Mouse (Mus musculus): ENCODE results near the gene Arid5b.

Arid5b gene

DNA sequence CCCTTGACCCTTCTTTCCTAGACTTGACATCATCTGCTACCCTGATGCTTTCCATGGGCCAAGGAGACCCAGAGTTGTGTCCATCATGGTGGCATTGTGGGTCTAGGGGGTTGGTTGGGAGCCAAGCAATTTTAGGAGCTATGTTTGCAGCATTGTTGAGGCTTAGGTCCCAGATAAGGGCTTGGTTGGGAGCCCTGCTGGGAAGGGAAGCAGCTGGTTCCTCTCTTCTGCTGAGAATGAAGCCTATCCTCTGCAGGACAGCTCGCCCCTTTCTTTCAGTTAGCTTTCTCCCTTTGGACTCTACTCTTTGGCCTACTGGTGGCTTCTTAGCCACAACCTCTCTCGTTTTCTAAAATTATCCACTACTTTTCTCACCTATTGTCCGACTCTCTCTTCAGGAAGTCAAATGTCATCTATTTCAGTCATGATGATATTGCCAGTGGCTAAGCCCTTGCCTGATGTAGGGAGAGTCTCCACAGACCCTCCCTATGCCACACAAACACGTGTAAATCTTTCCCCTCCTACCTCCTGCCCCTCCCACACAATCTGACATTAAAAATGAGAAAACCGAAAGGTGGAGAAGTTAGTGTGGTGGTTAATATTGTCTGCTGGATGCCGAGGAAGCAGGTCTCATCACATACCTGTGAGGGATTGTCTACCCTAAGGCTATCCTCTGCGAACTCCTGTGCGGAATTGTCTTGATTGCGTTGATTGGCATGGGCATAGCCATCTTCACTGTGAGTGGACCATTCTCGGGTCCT, 198.4 kb downstream of the Arid5b start:
- DNase-seq, result no peak

DNA sequence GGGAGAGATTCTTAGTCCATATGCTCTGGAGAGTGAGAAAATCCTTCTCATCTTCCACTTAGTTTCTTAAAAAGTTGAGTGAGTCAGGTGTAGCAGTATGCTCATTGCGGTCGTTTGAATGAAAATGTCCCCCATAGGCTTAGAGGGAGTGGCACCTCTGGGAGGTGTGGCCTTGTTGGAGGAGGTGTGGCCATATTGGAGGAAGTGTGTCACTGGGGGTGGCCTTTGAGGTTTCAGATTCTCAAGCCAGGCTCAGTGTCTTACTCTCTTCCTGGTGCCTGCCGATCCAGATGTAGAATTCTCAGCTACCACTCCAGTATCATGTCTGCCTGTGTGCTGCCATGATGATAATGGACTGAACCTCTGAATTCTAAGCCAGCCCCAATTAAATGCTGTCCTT, 199.8 kb downstream of the Arid5b start:
- DNase-seq, result no peak

DNA sequence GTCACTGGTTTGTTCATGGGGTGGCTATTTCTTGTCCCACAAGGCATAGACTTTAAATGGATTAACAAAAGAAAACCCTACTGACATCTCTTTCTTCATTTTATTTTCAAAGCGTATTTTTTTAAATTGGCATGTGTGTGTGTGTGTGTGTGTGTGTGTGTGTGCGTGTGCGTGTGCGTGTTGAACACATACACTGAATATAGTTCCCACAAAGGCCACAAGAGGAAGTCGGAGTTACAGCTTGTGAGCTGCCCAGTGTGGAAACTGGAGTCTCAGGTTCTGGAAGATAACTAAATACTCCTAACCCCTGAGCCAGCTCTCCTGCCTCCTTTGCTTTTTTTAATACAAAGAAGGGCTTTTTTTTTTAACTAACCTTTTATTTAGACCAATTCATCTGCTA, 203.4 kb downstream of the Arid5b start:
- DNase-seq, result no peak

DNA sequence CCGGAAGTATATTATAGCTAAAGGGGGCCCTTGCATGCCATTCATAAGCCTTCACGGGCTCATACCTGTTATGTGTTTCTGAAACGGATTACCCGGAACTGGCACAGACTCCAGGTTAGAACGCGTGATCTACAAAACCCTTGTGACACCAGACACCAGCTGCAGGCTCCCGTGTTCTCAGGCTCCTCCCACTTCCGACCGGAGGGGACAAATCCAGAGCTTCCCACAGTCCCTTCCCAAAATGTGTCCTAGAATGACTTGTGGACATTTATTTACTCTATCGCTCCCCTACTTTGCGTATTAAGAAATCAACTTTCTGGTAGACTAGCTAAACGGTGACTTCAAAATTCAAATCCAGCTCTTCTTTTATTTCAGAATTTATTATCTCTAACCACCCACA, 204.2 kb downstream of the Arid5b start:
- no peak for DNase-seq

DNA sequence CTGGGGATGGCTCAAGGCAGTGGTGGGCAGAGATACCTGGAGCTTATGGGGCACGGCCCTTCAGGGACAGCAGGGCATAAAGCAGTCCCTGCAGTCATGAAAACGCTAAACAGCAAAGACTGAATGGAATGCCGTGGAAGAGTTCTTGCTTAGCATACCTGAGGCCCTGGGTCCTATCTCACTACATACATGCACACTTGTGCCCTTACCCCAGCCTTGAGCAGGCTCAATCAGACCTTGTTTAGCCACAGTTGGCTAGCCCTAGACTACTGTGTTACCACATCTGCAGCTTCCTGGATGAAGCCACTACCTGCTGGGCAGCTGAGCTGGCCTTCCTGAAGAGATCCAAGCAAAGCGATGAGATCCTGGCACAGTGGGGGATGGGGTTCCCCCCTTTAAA, 205.9 kb downstream of the Arid5b start:
- DNase-seq, result no peak

DNA sequence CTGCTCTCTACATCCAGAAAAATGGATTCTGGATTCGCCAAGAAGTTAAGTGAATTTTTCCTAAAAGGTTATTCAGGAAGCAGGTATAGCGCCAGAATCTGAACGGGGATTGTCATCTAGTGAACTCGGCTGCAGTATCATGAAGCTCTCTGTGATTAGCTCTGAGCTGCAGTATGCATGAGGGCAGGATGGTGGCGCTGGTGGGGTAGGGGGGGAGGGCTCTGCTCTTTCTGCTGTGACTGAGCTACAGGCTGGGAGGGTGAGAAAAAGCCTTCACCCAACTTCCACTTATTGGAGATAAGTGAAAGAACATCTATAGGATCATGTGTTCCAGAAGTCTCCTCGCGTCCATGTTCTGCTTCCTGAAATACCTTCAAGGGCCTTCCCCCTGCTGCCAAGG, 207.5 kb downstream of the Arid5b start:
- DNase-seq, result no peak

DNA sequence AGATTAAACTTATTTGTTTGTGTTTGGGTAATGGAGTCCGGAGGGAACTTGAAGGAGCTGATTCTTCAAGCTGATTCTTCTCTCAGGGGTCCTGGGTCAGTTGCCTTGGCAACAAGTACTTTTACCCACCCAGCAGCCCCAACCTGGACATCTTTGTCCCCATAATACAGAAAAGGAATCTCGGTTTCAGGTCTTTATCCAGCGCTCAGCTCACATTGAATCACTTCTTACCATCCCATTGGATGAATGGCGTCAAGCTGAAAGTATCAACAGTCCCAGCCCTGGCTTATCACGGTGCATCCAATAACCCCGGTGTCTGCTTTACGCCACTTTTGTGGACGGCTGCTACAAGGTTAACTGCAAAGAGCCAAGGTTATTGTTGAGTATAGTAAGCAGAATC, 210.1 kb downstream of the Arid5b start:
- no peak for DNase-seq

DNA sequence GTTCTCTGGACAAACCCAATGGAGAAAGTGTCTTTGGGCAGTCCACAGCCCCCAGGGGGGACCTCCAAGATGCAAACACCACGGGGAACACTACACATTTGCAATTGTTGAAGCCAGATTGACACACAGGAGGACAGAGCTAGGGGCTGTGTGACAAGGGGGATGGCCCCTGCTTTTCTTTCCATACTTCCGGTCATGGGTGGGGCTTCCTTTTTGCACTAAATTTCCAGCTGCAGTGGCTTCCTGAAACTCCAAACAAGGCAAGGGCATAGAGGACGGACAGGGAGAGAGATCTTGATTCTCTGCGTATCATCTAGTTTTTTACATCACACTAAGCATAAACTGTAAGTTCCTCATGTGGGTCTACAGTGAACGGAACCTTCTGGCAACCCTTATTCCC, 210.6 kb downstream of the Arid5b start:
- no peak for DNase-seq

DNA sequence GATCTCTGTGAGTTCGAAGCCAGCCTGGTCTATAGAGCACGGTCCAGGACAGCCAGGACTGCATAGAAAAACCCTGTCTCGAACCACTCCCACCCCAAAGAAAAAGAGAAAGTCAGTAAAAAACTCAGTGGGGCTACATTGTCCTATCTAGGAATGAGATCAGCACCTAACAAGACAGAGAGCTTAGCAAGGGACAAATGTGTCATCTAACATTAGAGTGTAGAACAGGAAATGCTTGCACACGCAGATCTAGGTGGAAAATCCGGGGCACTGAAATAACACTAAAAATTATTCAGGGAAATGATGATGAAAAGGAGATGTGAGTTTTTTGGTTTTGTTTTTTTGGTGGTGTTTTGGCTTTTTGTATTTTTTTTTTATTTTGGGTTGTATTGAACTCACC, 212.4 kb downstream of the Arid5b start:
- DNase-seq, result no peak

DNA sequence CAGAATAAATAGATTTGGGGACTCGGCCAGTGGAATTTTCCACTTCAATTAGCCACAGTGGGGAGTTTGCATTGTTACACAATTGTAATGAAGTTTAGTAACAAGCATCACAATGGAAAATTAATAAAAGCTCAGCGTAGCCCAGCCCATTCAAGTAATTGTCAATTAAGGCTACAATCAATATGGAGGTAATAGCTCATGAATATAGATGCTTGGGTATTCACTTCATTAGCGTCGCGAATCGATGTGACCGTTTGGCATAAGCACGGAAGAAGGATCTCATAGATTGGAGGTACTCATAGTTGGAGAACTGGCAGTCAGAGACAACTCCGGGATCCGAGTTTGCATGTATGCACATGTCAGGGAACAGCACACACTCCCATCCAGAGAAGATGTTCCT, 214.0 kb downstream of the Arid5b start:
- no peak for DNase-seq

DNA sequence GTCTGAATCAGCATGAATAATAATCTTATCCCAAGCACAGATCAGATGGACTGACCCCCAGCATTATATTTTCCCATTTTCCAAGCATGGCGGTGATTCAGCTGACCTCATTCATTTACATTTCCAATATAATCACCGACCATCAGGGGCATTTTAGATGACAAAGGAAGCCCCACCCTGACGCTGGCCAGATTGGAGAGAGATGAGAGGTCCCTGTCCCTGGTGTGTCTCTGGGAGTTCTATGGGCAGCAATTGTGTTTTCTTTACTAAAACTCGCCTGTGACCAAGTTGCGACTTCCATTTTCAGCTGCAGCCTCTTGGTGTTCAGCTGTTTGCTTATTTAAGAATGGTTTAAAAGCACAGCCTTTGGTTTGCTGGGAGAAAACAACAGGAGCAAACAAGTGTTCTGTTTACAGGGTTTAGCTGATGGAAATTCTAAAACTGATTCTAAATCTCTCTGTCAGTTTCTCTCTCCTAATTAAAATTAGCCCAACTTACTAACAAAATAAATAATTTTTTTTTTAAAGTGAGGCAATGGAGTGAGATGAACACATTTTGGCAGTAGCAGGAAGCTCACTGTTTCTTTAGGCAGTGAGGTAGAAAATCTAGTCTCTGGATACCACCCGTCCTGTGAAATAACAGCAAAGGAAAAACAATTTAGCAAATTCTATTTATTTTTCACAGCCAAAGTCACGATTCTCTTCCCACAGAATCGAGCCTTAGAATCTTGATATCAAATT, 214.6 kb downstream of the Arid5b start:
- no peak for DNase-seq

DNA sequence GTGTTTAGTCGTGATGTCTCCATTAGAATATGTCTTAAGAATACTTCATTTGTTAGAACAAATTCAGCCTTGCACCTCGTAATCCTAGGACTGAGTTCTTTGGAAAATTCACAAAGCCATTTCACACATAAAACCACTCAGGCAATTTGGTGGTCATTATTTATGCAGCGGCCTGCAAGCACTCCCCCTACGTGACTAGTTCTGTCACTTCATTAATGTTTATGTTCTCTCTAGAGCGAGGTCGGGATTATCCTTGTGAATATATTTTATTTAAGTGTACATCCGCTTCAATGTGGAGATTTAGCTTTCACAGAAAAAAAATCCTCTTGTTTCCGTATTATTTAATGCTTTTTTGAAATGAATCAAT, 217.3 kb downstream of the Arid5b start:
- no peak for DNase-seq

DNA sequence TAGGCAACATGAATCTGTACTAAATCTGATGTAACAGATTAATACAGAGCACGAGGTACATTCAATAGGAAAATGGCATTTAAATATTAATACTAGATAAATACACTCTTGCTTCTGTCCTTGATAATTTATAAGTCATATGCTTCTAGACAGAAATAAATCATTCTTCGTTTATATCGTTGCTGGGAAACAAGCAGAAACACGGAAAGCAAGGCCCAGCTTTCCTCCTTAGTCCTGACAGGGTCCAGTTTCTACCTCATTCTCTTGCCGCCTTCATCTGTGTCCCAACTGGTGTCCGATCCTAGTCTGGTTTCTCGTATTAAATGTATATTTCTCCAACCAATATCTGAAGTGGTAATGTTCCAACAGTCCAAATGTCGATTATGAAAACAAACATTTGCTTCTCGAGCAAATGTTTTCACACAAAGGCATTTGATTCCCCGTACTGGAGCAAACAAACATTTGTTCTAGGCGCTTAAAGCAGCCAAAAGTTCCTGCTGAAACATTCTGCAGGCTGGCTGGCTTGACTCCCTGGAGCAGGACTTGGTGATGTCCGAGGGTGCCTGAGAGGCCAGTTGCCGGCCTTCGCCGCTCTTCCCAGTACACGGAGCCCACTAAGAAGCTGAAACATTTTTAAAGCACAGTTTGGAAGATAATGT, 217.8 kb downstream of the Arid5b start:
- no peak for DNase-seq

DNA sequence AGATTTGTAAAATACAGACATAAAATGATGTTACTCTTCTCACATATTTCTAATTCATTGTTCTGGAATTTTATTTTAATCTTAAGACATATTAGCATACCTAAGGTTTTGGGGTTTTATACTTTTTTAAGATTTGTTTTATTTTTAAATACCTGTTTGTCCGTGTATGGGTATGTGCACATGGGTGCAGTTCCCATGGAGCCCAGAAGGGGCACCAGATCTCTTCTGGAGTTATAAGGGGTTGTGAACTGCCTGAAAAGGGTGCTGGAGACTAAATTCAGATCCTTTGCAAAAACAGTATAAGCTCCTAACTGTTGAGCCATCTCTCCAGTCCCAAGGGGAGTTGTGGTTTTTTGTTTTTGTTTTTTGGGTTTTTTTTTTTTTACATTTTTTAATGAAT, 220.2 kb downstream of the Arid5b start:
- no peak for DNase-seq

DNA sequence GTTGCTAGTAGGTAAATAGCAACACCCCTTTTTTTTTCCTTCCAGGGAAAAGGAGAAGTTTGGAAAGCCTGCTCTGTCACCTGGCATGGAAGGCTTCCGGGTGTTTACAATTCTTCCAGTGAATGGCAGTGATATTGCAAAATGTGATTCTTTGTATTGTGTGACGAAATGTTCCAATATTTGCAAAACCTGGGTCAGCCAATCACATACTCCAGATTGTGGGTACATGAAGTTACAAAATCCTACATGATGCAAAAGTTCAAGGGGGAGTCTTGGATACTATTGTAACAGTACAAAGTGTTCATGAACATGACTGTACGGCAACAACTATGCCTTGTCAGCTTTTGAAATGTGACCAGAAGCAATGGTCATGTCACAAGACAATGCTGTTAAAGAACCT, 220.7 kb downstream of the Arid5b start:
- no peak for DNase-seq

DNA sequence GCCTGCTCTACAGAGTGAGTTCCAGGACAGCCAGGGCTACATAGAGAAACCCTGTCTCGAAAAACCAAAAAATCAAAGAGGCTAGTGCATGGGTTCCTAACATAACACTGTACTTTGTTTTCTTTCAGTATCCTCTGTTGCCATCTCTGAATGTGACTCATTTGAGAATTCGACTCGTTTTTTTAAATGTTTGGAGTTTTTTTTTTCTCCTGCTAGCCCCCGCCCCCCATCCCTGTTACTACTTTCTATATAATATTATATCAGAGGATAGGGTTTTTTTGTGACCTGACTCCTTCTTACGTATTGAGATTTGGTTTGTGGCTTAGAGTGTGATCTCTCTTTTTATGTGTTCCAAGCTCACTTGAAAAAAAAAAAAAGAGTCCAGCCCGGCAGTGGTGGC, 223.8 kb downstream of the Arid5b start:
- DNase-seq, result no peak

DNA sequence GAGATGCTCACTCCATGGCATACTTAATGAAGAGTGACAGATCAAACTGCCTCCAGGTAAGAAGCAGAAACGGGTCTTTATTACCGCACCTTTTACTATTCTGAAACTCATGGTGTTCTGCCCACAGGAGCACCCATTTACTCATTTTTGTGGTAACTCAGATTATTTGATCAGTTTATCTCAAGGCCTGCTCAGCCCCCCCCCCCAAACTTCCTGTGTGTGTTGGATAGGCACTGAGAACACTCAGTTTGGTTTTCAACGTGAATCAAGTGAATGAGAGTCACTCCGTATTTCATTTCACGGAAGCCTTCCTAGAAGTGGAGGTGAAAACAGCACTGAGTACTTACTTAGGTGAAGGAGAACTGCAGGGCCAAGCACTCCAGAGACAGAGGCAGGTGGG, 224.4 kb downstream of the Arid5b start:
- no peak for DNase-seq

DNA sequence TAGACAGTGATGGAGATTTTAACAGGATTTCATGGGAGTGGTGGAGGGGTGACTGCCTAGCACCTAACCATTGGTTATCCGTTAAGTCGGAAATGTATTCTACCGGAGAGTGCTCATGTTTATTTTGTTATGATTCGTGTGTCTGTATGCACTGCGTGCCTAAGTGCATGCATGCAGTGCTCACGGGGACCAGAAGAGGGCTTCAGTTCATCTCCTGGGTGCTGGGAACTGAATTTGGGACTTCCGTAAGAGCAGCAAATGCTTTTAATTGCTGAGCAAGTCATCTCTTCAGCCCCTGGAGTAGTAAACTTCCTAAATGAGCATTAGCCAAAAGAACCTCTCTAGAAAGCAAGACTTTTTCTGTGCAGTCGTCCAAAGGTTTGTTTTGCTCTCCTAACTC, 226.2 kb downstream of the Arid5b start:
- no peak for DNase-seq

DNA sequence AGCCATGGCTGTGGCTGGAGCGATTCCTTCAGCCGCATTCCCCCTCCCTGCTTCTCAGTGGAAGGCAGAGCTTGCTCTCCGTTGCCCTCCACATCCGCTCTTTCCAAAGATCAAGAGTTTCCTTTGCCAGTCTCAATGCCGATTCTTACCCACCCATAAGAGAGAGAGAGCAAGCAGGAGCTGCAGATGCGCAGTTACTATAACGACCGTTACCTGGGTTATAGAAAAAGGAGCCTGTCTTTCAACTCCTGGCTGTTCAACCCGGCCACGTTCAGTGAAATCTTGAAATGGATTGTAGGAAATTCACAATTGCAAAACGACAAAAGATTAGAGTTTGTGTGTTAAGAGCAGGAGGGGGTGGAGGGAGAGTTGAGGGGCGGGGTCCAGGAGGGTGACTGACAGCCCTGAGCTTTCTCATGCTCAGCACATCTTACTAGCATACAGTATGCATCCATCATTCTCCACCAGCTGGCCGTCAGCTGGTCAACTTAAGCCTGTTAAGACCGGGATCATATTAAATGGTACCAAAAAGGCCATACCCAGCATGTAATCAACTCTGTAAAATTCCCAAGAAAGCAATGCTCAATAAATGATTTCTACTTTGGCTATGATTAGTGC, 227.1 kb downstream of the Arid5b start:
- no peak for DNase-seq

DNA sequence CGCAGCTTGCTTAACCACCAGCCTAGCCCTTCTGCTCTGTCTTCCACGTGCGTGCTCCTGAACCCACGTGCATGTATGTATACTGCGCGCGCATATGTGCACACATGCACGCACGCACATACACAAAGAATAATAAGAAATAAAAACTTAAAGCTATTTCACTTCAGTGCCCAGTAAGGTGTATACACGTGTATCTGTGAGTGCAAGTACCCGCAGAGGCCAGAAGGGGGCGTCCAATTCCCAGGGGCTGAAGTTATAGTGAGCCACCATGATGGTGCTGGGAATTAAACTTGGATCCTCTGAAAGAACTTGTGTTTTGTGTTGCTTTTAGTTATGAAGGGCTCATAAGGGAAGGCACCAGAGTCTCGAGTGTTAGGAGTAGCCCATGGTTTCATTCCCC, 227.7 kb downstream of the Arid5b start:
- no peak for DNase-seq

DNA sequence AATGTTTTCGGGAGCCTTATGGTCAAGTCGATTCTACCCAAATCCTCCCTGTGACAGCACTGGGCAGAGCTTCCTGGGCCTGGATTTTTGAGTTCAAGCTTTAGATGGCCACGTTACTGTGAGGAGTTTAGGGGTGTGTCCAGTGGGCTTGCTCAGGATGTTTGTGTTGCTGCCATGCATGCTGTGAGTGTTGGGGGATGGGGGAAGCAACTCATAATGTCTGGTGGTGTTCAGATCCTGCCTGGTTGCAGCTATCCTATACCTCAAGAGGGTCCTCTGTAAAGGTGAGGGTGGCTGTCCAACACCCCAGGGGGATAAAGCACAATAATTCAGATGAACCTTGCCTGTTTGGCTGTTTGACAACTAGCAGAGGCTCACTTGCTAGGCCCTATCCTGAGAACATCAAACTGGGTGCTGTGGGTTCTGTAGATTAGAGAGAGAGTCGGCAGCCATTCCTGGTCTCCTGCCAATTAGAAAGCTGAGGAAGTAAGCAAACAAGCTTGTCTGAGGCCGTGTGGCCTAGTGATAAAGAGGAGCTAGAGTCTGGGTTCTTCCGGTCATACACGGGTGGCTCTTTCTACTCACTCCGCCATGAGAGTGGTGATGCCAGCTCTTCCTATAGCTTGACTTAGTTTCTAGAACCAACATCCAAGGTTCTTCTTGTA, 229.8 kb downstream of the Arid5b start:
- no peak for DNase-seq

DNA sequence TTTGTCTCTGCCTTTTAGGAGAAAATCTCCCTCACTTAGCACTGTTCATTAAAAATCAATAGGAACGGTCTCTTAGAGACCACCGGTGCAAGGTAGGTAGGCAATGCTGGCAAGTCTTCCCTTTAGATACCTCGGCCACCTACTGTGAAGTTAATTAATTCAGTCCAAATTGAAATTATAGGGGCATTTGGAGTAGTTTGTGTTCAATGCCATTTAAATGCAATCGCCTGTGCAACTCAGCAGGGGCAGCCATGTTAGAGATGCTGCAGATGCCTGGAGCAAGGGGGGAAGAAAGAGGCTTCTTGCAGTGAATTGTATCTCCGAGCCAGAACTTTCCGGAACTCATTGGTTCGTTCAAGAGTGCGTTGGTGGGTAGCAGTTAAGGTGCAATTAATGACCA, 233.7 kb downstream of the Arid5b start:
- DNase-seq, result no peak

DNA sequence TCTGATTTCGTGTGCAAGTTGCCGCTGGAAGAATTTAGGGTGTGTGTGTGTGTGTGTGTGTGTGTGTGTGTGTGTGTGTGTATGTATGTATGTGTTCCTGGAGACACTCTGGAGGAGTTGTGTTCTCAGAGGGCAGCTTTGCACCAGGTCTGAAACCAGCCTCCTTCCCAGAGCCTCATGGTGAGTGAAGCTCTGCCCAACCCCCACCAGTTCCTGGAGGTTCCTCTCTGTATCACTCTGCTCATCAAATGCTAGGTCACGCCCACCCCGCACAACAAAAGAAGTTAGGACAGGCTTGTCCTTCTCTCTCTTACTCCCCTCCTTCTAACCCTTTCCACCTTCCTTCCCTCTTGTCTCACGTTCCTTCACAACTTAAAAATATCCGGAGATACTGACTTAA, 234.6 kb downstream of the Arid5b start:
- DNase-seq, result no peak
